Comparison of ENCODE assay signal across 25 mouse cellular contexts in genomic region chr5:123167591-123167990, GRCm38 (mm10). TPM values are rescaled to one million over a fixed set of nuclear protein-coding genes. Genes with fewer than 3 reads are reported as not detected.
"Had no signal": no experiment of that assay in that cellular context is flagged by ENCODE, and none has a peak within 500 bp of the region (broad histone marks: within the 10 kb centered on the region; RNA-seq: fewer than 3 reads in every experiment).

No protein-coding gene starts in this region.

- H3K27me3 ChIP-seq: lung, embryonic 15.5 days; megakaryocyte, embryonic 14.5 days; neural tube, embryonic 12.5 days; neural tube, embryonic 15.5 days; stomach, embryonic 15.5 days had no signal

- DNase-seq: kidney, adult 18-20 months; kidney, adult 9 months; kidney, postnatal 14 days; layer of hippocampus, postnatal 36 days; lung, adult 18-20 months; lung, postnatal 10 days; lung, postnatal 36 days; right cerebral cortex, postnatal 25 days; spleen, adult 18-20 months; thymus, postnatal 4 days had no signal

- H3K9ac ChIP-seq: liver, embryonic 14.5 days; lung, embryonic 15.5 days; neural tube, embryonic 12.5 days; neural tube, embryonic 15.5 days; stomach, embryonic 15.5 days had no signal

- H3K4me3 ChIP-seq: left cerebral cortex, adult 2 months; lung, embryonic 15.5 days; megakaryocyte, embryonic 14.5 days; midbrain, embryonic 10.5 days; neural tube, embryonic 12.5 days; neural tube, embryonic 15.5 days; stomach, embryonic 15.5 days had no signal

- ATAC-seq: intestine, embryonic 16.5 days had no signal

- H3K4me2 ChIP-seq: lung, embryonic 15.5 days; neural tube, embryonic 12.5 days; neural tube, embryonic 15.5 days; stomach, embryonic 15.5 days had no signal

- H3K27ac ChIP-seq: left cerebral cortex, adult 2 months; liver, embryonic 14.5 days; lung, embryonic 15.5 days; midbrain, embryonic 10.5 days; neural tube, embryonic 12.5 days; neural tube, embryonic 15.5 days; stomach, embryonic 15.5 days had no signal

- H3K9me3 ChIP-seq: lung, embryonic 15.5 days; megakaryocyte, embryonic 14.5 days; midbrain, embryonic 10.5 days; neural tube, embryonic 12.5 days; neural tube, embryonic 15.5 days; stomach, embryonic 15.5 days had no signal

RNA-seq across cellular contexts. Expression of gene Hpd, which starts 14.9 kb away (rescaled TPM):
- total RNA-seq: layer of hippocampus, adult 8-10 months; layer of hippocampus, postnatal 36 days; left cerebral cortex, adult 2 months; left cerebral cortex, postnatal 10 days; left cerebral cortex, postnatal 36 days; midbrain, postnatal 0 days had no signal
- polyA plus RNA-seq: limb, embryonic 11.5 days; limb, embryonic 14.5 days; lung, embryonic 15.5 days; midbrain, embryonic 10.5 days; midbrain, postnatal 0 days; neural tube, embryonic 12.5 days; neural tube, embryonic 15.5 days had no signal
